Mouse (Mus musculus): ENCODE results near the gene Sox5. TPM values are rescaled to one million over a fixed set of nuclear protein-coding genes. Genes with fewer than 3 reads are reported as not detected.
A peak's percentile ranks its signal among the peaks of the same experiment; 100 is the strongest.

Gene Sox5
- 1.2 and 11.3 TPM in 2 replicates for total RNA-seq (2017)

DNA sequence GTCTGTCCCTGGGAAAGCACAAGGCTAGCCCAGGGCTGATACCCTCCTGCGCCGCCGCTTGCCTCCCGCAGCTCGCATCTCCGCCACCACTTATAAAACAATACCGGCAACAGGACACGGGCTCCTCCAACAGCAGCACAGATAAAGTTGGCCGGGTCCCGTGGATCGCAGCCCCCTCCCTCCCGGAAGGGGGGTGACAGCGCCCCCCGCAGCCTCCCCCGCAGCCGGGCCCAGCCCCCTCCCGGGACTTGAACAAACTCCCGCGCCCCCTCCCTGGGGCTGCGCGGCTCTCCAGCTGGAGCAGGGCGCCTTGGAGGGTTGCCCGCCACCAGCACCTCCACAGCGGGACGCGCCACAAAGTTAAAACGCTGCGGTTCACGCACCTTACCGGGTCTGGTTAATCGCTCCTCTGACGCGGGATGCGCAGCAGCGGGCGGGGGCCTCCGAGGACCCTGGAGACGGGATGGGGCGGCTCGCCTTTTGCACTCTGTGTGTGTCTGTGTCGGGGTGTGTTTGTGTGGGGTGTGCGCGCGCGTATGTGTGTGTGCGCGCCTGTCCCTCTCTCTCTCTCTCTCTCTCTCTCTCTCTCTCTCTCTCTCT lies at the start of gene Sox5:
Sox5 (minus strand) TSS at position 547 of the 600 bp plus-strand sequence.
- peak; percentile 62 for ATAC-seq (replicated peaks; ENCODE audit: low read depth, poor library complexity, severe bottlenecking)

GRCm38 (mm10) chr6:144825018-144825602 lies 43.3 kb upstream of the Sox5 start:
- no peak for ATAC-seq (replicated peaks; ENCODE audit: low read depth, poor library complexity, severe bottlenecking)

DNA sequence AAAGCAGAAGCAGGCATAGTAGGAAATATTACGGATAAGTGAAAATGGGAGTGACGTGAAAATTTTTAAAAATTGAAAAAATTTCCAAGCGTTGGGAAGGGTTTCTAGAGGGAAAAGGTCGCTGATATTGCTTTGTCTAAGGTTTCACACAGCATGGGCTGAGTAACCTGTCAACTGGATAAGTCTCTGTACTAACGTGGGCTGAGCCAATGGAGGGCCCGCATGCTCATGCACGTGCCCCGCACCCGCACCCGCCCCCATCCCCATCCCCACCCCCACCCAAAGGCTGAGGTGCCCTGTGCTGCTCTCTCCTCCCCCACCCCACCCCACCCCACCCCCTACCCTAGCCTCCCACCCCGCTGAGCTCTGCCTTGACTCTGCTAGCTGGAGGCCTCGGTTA lies 42.4 kb upstream of the Sox5 start:
- ATAC-seq (replicated peaks; ENCODE audit: low read depth, poor library complexity, severe bottlenecking), result no peak

DNA sequence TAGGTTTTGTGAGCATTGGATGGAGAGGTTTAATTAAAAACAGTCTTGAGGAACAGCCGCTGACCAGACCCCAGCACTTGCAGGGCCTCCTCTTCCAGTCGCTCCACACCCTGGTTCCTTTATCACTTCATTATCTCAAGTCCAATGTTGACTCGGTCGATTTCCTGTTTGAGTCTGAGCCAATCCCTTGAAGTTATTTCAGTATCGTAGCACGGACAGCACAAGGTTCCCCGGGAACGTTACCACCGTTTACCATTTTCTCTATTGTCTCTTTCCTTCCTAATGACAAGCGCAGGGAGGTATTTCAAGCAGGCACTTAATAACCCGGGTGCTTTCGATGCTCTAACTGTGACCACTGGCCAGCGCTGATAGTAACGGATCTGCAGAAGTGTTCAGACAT lies 40.8 kb upstream of the Sox5 start:
- no peak for ATAC-seq (replicated peaks; ENCODE audit: low read depth, poor library complexity, severe bottlenecking)

DNA sequence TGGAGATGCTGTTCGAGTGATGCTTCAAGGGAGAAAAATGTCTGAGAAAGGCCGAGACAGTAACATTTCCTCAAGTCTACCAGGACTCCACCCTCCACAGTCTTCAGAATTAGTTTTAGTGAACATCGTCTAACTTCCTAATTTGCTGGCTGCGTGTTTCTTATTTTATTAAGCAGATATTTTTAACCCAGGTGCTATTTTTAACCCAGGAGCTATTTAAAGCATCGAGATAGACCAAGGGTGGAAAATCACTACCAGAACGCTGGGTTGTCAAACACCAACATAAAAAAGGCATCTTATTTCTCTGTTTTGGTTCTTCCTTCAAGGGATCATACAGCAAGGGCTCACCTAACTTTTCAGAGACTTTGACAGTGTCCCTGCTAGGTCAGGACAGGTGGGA lies 39.2 kb upstream of the Sox5 start:
- ATAC-seq (replicated peaks; ENCODE audit: low read depth, poor library complexity, severe bottlenecking), result no peak

DNA sequence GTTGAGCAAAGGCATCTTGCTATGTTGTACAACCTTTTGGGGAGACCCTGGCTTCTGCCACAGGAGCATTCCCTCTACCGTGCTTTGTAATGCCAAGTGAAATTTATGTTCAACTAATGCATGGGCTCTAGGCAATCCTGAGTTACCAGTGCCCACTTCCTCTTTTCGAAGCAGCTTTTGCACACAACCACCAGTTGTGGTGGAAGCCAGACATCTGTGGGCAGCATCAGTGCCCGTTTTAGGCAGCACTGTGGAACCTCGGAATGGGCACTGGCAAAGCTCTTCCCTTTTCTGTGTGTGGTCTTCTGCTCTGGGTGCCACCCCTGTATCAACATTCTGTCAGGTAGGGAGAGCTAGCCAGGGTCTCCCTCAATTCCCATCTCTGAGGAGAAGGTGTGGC lies 36.2 kb upstream of the Sox5 start:
- ATAC-seq (replicated peaks; ENCODE audit: low read depth, poor library complexity, severe bottlenecking), result peak; percentile 89

DNA sequence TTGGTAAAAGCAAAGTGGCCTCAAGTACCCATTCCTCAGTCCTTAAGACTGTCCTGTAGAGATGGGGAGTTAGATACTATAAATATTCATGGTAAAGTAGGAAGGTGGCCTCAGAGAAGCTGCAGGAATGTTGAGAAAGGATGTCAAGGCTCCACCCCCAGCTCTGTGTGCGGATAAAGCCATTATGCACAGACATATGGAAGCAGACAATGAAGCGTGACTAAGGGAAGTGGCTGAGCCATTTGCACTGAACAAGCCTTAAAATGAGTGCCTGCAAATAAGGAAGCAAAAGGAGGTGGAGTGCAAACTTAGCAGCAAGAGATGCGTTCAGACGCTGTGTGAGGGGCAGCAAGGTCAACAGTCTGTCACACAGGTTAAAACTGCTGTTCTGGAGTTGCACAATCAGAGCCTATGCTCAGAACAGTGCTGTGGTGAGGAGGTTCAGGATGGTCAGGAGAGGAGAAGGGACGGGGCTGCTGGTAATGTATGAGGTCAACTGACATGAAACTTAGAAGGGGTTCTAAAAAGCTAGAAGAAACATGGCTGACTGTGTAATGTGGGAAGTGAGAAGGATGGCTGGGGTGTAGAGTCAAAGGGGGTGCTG lies 35.7 kb upstream of the Sox5 start:
- ATAC-seq (replicated peaks; ENCODE audit: low read depth, poor library complexity, severe bottlenecking), result peak; percentile 50

- ATAC-seq (replicated peaks; ENCODE audit: low read depth, poor library complexity, severe bottlenecking), result no peak
Measured at GRCm38 (mm10) chr6:144815542-144815941, 33.8 kb upstream of the Sox5 start.

DNA sequence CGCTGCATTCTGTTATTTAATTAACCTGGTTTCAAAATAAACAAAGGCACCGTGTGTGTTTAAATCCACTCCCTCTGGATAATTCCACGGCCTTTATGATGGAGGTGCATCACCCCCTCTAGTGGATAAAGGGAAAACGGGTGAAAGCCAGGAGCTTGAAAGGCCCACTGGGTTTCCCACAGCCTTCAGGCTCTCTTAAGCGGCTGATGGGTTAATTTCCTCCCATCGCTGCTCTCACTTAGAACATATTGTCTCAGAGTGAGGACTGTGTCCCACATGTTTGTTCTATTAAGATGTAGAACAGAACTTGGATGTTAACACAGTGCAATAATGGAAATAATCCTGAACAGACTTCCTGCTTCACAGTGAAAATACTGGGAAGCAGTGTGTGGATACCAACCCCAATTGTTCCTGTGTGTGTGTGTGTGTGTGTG lies 33.2 kb upstream of the Sox5 start:
- ATAC-seq (replicated peaks; ENCODE audit: low read depth, poor library complexity, severe bottlenecking), result no peak

DNA sequence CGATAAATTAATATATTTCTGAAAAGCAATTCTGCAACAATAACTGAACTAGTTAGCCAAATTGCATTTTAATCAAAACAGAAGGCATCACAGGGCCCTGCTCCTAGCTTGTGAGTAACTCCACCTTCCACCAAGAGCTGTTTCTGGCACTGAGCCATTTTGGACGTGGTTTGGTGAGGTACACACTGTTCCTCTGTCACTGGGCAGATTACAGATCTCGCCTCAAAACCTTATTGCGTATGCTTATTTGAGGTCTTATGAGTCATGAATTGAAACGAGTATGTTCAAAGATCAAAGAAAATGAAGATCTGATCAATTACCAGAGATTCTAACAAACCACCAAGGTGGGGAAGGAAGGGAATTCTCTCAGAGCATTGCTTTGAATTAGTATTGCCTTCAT lies 22.5 kb upstream of the Sox5 start:
- peak; percentile 50; the same call in 1 of the 2 replicates for ATAC-seq (replicated peaks; ENCODE audit: low read depth, poor library complexity, severe bottlenecking)

DNA sequence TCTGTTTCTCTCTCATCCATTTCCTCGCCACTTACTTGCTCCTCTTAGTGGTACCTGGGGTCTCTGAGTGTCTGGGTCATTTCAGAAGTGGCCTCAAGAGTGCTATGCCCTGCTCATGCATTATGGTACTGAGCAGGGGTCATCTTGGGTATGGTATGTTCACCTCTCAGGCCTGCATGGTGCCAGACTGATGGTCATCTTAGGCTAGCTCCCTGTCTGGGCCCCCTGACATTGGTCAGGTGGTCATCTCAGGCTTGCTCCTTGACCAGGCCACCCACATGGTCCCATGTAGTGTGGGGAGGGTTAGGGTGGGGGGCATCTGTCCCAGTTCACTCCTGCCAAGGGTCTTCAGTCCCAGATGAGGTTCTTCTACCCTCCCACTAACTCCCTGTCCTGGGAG lies 21.3 kb upstream of the Sox5 start:
- no peak for ATAC-seq (replicated peaks; ENCODE audit: low read depth, poor library complexity, severe bottlenecking)

DNA sequence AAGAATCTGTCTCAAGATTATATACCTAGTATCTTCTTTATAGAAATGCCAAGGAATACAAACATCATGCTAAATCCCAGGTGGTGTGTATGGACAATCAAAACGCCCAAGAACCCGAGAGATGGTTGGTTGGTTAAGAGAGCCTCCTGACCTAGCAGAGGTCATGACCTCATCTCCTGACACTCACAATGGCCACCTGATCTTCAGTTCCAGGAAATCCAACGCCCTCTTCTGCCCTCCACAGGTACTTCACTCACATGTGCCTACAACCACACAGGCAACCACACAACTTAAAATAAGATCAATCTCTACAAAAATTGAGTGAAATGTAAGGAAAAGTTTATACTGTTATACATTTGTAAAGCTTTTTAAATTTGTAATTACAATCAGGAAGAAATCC lies 12.6 kb upstream of the Sox5 start:
- ATAC-seq (replicated peaks; ENCODE audit: low read depth, poor library complexity, severe bottlenecking), result no peak

- ATAC-seq (replicated peaks; ENCODE audit: low read depth, poor library complexity, severe bottlenecking), result no peak
Measured at GRCm38 (mm10) chr6:144792871-144793270, 11.1 kb upstream of the Sox5 start.

DNA sequence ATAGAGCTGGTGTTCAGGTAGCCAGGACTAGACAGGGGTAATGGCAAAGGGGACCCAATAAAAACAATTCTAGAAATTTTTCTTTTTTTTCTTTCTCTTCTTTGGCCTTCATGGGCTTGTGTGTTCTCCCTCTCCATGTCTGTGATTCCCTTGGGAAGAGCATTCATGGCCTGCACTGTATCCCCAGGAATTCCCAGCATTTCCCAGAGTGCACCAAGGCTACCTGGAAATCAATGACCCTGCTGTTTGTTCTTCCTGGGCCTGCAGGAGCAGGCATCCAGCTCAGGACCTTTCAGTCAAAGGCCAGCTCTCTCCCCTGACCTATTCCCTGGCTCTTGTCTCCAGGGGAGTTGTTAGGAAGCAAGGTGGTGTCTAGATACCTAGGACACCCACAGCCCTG lies 1.5 kb upstream of the Sox5 start:
- ATAC-seq (replicated peaks; ENCODE audit: low read depth, poor library complexity, severe bottlenecking), result no peak

GRCm38 (mm10) chr6:144782866-144783265 lies 1.1 kb upstream of the Sox5 start:
- peak; percentile 39 for ATAC-seq (replicated peaks; ENCODE audit: low read depth, poor library complexity, severe bottlenecking)

DNA sequence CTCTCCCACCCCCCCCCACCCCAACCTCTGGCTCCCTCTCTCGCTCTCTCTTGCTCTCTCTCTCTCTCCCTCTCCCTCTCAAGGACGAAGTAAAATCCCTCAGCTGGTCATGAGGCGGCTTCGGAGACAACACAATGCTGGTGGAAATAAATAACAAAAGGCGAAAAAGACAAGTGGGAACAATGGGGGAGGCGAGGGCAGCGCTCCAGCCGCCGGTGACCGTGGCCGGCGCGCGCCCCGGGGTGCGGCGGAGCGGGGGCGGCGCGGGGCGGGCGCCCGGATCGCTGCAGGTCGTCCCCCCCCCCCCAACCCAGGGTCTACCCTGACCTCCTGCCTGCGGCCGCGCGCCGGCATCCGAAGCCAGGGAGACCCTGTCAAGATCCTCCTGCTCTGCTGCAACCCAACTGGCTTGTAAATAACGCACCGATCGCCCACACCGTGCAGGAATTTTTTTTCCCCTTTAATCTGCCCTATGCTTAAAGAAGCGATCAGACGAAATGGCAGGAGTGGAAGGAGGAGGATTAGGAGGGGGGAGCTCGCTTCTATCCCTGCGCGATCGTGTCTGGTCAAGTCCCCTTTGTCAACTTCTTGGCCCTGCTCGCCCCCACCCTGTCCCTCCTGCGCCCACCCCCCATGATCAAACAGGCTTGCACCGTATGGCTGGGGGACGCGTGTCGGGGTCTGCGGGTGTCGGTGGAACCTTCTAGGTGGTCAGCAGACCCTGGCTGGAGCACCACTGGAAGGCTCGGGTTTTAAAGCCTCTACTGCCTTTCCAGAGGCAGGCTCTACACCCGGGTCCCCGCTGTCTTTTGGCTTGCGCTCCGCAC lies 467 bp upstream of the Sox5 start:
- 0 out of 2 replicates have a peak, but pooled peaks have one; percentile 17 for ATAC-seq (replicated peaks; ENCODE audit: low read depth, poor library complexity, severe bottlenecking)

- ATAC-seq (replicated peaks; ENCODE audit: low read depth, poor library complexity, severe bottlenecking), result no peak
Measured at GRCm38 (mm10) chr6:144780608-144781285, 1.0 kb downstream of the Sox5 start.

GRCm38 (mm10) chr6:144779945-144780607 lies 1.7 kb downstream of the Sox5 start:
- ATAC-seq (replicated peaks; ENCODE audit: low read depth, poor library complexity, severe bottlenecking), result no peak

DNA sequence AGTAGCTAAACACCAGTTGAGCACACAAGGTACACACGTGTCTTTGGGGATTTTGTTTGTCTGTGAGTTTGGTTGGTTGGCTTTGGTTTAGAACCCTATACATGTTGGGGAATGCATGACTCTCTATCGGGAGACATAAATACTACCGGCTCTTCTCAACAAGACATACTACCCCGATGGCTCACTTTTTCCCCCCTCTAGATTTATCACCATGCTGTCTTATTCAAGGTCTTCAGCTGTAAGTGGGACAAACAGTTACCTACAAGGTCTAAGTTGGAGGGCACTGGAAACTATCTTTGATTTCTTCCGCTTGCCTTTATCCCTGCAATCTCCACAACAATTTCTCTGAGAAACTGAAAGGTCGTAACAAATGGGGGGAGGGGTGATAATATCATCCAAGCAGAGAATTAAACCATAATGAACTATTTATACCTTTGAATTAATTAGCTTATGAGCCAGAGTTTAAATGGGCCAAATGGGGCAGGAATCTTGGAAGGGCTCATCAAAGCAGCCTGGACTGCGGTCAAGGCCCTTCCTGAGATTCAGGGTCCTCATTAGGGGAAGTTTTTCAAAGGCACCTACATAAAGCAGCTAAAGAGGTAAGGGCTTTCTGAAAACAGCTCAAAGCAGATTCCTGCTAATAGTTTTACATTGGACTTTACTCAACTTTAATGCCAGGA lies 4.3 kb downstream of the Sox5 start:
- ATAC-seq (replicated peaks; ENCODE audit: low read depth, poor library complexity, severe bottlenecking), result no peak

Data from common myeloid progenitor, adult 5-6 weeks (primary cell).